Mouse (Mus musculus) CH12.LX (cell line): ENCODE results near the gene Hoxb8.

Source experiments
- CTCF ChIP-seq, 2 experiments: IDR thresholded peaks in 1 of 2; conservative IDR thresholded peaks in 1 of 2; 2 replicates each; pipeline ENCODE4 v1.5.1; 2011 to 2012; ENCODE audit warnings: low read depth in 2 of 2, low read length in 2 of 2, improper control_type of control experiment in 1 of 2, inconsistent platforms in 1 of 2, mild to moderate bottlenecking in 1 of 2, moderate library complexity in 1 of 2
- E2F4 ChIP-seq: IDR thresholded peaks from 2 replicates; pipeline ENCODE4 v1.6.1; 2011; ENCODE audit warnings: low read depth, low read length, improper control_type of control experiment; ENCODE audit not compliant: insufficient replicate concordance
- MAZ ChIP-seq: IDR thresholded peaks from 2 replicates; pipeline ENCODE4 v1.6.1; 2012; ENCODE audit warnings: low read depth, mild to moderate bottlenecking, inconsistent platforms, low read length, improper control_type of control experiment, moderate library complexity
- POLR2A ChIP-seq: IDR thresholded peaks from 2 replicates; pipeline ENCODE4 v1.6.1; 2011; ENCODE audit warnings: low read depth, mild to moderate bottlenecking, improper control_type of control experiment, low read length

GRCm38 (mm10) chr11:96313134-96313533, 31.4 kb downstream of the Hoxb8 start:
- TF ChIP-seq E2F4 (no peak), MAZ (no peak), CTCF (conservative IDR thresholded peaks at IDR 0.05 in 1 of 2, IDR thresholded peaks at IDR 0.05 in 1 of 2; ENCODE audit: low read depth in 2 of 2, low read length in 2 of 2) (no peak), POLR2A (no peak)
